Mouse (Mus musculus) cerebellum, adult 2 months (tissue): ENCODE data around the gene Pelp1.
"Not testable (repeated sequence)": the region's sequence is repeated elsewhere in the genome, so short reads cannot be mapped to it uniquely, and the experiment has no call there.

Experiments
- CTCF ChIP-seq: fragments of 200-500 bp; IDR thresholded peaks from 2 replicates; pipeline ENCODE4 v1.5.1; 2011; ENCODE audit warnings: low read depth, mild to moderate bottlenecking, control low read depth, low read length, moderate library complexity, borderline replicate concordance; ENCODE audit not compliant: insufficient read depth
- POLR2A ChIP-seq: fragments of 200-500 bp; IDR thresholded peaks from 2 replicates; pipeline ENCODE4 v1.6.1; 2011; ENCODE audit warnings: low read length, control low read depth, borderline replicate concordance; ENCODE audit not compliant: insufficient read depth

DNA sequence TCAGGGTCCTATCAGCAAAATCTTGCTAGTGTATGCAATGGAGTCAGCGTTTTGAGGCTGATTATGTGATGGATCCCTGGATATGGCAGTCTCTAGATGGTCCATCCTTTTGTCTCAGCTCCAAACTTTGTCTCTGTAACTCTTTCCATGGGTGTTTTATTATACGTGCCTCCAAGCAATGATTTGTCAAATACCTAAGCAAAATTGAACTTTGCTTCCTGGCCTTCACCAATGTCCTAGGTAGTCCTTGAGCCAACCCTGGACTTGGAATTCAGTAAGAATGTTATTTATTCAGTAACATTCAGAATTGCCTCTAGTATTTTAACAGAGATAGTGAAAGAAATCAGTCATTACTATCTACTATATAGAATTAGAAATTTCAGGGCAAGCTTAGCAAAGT, 41.2 kb downstream of the Pelp1 start:
- TF ChIP-seq POLR2A, CTCF: not testable (repeated sequence)
